Mouse (Mus musculus): ENCODE data around the gene Stk40. TPM values are rescaled to one million over a fixed set of nuclear protein-coding genes. Genes with fewer than 3 reads are reported as not detected.

The Stk40 gene
- polyA plus RNA-seq, 1 experiment, result 57.1 TPM

DNA sequence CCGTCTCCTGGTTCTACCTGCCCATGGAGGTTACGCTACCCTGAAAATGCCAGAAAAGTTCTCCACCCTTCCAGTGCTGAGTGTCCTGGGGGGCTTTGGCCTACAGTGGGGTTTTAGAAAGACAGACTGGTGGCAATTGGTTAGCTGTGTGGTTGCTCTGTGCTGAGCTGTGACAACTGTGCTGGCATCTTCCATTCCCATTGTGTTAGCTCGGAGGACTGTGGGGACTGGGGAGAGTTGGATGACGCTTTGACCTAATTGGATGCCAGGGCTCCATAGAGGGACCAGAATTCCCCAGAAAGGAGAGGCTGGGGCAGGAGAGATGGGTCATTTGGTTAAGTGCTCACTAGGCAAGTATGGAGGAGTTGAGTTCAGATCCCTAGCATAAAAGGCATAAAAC is 30.5 kb downstream of the Stk40 start:
- TF ChIP-seq GATA1 (IDR thresholded peaks at IDR 0.05; ENCODE audit: low read length), result no peak

DNA sequence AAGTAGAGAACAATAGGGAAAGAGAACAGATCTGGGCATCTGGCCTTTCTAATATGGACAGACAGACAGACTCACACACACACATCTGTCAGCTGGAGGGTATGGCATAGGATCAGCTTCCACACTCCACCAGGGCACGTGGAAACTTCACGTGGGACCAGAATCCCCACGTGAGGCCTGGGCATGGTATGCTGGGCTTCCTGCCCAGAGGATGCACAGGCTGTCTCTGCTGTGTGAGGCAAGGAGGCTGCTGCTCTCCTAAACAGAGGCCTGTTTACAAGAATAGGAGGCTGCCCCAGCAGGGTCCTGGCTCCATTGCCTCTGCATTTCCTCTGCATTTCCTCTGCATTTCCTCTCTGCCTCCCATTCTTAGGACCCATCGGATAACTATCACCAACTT is 30.9 kb downstream of the Stk40 start:
- no peak for TF ChIP-seq GATA1 (IDR thresholded peaks at IDR 0.05; ENCODE audit: low read length)

DNA sequence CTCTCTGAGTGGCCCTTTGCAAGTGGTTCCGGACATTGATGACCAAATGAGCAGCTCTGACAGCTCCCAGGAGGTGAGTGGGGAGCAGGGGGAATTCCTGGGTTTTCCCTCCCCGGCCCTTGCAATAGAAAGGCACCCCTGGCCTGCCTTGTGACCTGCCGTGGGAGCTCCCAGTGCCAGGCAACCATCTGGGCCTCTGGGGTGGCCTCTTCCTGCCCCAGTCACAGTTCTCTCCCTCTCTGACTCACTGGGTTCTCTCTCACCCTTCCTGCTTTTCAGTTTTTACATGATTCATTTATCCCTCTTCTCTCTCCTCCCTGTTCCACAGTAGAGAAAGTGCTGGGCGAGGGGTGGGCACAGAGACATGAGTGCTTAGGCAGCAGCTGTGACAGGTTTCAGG is 34.0 kb downstream of the Stk40 start:
- no peak for TF ChIP-seq GATA1 (IDR thresholded peaks at IDR 0.05; ENCODE audit: low read length)

DNA sequence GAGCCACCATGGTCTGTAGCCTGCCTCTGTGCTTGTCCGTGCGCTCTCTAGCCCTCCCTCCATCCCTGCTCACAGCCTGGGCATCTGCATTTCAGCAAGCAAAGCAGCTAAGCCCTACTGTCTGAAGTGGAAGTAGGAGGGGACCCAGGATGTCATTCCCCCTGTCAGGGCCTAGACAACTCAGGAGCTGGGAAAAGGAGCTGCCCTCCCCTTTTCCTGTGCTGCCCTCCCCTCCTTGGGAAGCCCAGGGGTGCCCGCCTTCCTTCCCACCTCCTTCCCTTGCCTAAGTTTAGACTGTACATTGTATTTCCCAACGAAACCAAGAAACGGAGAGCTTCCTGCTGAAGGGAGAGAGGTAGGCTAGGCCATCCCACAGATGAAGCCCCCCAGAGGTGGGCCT is 37.3 kb downstream of the Stk40 start:
- TF ChIP-seq GATA1 (IDR thresholded peaks at IDR 0.05; ENCODE audit: low read length), result no peak

DNA sequence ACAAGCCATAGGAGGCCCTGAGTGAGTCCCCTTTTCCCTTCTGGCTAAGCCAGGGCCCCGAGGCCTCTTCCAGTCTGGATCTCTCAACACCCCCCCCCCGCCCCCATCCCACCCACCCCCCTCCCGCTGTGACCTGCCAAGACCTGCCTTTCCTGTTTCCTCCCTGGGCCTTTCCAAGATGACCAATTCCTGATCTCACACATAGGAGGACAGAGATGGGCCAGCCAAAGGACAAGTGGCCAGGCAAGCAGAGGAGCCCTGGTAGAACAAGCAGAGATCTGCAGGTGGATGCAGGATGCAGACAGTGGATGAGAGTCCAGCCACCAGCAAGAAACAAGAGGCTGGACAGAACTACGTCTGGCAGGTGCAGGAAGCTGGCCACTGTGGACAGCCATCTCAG is 41.6 kb downstream of the Stk40 start:
- TF ChIP-seq GATA1 (IDR thresholded peaks at IDR 0.05; ENCODE audit: low read length), result no peak

DNA sequence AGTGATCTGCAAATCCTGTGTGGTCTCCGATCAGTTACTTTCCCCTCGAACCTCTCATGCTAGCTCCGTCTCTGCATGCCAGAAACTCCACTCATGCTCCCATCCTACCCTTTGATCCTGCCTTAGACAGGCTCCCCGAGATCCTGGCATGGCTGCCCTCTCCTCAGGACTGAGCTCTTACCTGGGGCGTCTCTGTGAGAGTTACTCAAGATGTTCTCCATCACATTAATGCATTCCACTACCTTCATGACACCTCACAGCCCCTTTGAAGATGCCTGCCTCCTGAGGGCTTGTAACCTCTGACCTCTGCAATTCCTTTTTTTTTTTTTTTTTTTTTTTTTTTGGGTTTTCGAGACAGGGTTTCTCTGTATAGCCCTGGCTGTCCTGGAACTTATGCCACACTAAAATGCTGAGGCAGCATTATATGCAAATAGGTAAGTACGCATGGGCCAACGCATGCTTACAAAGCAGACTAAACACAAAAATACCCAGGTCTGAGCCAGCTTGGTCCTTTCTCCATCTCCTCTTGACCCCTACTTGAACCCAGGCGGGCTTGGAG is 43.3 kb downstream of the Stk40 start:
- TF ChIP-seq GATA1 (IDR thresholded peaks at IDR 0.05; ENCODE audit: low read length), result no peak

DNA sequence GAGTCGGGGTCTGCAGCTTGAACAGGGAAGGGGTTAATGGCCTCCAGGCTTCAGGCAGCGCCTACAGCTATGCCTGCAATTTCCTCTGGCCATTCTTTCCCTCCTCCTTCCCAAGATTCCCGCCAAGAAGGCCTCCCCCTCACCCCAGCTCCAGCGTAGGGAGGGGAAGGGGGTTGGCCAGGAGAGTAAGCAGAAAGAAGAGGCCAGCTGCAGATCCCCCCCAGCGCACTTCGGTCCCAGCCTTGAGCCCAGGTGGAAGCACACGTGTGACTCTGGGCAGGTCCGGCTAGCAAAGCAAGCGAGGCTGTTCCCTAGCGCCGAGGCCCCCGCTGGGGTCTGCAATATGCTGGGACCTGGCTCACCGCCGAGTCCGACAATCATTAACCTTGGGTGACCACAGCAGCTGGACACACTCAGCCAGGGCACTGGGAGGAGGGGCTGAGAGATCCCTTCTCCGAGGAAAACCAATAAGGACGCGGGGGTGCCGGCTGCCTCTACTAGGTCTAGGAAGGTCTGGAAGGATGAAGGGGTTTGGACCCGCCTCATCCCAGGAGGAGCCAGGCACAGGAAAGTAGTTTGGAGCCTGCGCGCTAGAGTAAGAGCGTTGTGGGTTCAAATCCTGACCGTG is 43.9 kb downstream of the Stk40 start, which contains the start of gene Eva1b:
Gene Eva1b, plus strand, starts transcription at position 212 of the 628 bp plus-strand sequence.
- no peak for TF ChIP-seq GATA1 (IDR thresholded peaks at IDR 0.05; ENCODE audit: low read length)

DNA sequence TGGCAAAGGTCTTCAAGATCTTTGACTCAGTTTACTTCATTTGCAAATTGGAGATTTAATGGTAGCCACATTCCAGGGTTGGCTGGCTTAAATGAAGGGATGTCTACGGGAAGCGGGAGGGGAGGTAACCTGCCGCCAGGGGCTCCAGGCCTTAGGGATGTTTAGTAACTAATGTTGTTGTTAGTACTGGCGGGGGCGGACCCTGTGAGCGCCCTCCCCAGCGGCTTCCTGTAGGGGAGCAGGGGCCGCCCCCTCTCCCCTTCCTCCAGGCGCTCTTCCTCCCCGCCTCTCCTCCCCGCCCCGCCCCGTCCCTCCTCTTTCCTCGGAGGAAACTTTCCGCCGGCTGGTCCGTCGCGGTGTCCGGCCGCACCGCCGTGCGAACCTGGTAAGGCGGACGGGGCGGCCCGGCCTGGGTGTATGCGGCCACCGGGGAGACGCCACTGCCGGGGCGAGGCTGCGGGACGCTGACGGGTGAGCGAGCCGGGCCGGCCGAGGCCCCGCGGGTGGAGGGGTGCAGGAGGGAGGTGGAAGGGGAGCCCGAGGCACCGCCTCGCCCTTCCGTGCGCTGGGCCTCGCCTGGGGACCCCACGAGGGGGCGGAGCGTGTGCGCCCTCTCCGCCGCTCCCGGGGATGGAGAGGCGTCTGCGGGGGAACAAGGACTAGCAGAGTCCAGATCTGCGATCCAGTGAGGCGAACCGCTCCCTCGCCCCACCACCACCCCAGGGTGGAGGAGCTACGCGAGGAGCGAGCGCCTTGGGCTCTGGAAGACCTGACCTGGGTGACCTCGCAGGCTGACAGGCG is 44.6 kb downstream of the Stk40 start:
- TF ChIP-seq GATA1 (IDR thresholded peaks at IDR 0.05; ENCODE audit: low read length), result no peak

DNA sequence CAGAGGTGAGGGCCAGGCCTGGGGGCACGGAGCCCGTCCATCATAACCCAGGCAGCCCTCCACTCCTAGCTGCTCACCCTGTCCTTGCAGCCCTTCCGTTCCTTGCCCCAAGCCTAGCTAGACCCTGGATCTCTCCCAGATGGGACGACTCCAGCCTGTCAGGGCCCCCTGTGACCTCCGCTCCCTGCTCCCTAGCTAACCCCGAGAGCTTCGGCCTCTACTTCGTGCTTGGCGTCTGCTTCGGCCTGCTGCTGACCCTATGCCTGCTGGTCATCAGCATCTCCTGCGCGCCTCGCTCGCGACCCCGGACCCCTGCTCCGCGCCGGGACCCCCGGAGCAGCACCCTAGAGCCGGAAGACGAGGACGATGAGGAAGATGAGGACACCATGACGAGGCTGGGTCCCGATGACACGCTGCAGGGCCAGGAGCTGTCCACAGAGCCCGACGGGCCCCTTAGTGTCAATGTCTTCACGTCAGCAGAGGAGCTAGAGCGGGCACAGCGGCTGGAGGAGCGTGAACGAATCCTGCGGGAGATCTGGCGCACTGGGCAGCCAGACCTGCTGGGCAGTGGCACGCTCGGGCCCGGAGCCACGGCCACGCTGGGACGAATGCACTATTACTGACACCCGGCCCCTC is 45.4 kb downstream of the Stk40 start:
- no peak for TF ChIP-seq GATA1 (IDR thresholded peaks at IDR 0.05; ENCODE audit: low read length)

DNA sequence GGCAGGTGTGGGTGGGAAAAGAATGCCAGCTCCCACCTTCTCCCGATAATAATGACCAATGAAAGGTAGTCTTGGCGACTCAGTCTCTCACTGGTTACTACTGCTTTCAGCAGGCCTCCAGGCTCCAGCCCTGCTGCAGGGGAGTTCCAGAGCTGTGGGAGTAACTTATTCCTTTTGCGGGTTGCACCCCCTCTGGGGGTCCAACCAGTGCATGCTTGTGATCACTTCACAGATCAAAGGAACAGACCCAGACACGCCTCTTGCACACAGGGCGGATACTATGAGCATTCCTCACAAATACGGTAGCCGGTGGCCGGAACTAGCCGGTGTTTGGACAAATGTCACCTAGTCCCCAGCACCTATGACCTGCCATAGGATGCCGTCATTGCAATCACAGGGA is 46.0 kb downstream of the Stk40 start:
- no peak for TF ChIP-seq GATA1 (IDR thresholded peaks at IDR 0.05; ENCODE audit: low read length)

DNA sequence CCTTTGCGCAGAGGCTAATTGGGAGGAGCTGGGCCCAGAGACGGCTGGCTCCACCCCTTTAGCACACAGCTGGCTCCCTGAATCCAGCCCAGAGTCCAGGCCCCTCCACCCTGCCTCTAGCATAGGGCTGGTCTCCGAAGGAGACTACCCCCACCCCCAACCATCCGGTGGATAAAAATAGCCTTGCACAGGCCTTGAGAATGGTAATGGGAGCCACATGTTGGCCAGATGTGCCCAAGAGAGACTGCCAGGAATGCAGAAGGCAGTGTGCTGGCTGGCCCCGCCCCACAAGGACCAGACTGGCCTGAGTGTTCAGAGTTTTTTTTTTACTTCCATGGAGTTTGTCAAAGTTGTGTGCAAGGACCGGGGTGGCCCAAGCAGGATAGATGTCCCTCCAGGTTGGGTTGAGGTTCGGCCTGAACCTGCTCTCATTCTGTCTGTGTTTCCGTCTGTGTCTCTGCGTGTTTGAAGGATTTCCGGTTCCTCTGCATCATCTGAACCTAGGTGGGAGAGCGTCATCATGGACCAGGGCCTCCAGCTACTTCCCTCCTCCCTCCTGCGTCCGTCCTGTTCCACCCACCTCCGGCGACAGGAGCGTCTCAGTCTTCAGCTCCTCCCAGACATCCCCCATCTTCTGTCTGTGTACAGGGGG is 46.7 kb downstream of the Stk40 start:
- TF ChIP-seq GATA1 (IDR thresholded peaks at IDR 0.05; ENCODE audit: low read length), result no peak

DNA sequence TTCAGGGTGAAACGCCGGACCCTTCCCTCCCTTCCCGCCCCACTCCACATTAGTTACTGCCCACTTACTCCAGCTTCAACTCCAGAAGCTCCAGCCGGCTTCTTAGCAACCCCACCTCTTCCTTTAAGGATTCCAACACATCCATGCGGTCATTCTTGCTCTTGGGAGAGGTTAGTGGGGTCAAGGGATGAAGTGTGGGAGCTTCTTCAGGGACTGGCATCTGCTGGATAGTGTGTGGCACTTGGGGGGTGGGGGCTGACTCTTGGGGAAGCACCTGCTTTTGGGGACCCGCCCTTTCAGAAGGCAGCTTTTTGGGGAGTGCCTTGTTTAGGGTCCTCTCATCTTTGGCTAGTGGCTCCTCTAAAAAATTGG is 47.2 kb downstream of the Stk40 start:
- no peak for TF ChIP-seq GATA1 (IDR thresholded peaks at IDR 0.05; ENCODE audit: low read length)

DNA sequence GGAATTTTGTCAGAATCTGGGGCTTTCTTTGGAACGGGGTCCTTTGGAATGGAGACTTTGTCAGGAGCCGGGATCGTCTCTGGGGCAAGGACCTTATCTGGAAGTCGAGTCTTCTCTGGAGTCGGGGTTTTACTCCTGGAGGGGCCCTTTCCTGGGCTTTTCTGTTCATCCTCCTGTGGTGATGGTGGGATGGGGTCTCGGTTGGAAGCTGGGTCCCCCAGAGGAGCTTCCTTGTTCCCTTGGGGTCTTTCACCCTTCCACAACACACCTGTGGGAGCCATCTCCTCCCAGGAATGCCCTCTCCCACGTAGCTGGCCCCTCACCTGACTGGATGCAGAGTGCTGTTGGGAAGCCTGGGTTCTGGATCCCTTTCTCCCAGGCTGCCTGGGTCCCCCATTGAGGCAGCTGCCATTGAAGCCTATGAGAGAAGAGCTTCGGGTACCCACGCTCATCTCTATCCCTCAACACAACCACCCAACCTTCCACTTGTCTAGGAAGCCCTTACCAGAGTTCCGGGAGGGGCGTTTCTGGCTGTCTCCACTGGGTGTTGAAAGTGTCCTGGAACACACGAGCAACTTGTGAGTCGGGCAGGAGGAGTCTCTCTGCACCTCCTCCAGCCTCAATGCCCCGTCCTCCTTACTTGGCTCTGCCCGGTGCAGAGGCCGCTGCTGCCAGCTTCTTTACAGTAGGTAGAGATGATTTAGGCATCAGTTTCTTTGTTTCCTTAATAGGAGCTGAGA is 48.1 kb downstream of the Stk40 start:
- no peak for TF ChIP-seq GATA1 (IDR thresholded peaks at IDR 0.05; ENCODE audit: low read length)

DNA sequence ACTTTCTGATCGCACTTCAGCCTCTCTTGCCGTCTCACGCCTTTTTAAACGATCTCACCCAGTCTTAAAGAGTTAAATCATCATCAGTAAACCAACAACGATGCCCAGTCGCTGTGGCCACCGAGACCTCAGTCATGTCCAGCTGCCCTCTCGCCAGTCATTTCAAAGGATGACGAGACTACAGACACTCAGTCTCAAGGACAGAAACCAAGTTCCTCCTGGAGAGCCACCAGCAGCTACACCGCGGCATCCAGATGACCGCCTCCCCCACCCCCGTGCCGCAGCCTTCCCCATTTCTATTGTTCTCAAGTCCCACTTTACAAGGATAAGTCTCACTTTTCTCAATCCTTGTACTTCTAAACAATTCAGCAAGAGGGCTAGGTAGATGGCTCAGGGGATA is 49.1 kb downstream of the Stk40 start:
- TF ChIP-seq GATA1 (IDR thresholded peaks at IDR 0.05; ENCODE audit: low read length), result no peak

DNA sequence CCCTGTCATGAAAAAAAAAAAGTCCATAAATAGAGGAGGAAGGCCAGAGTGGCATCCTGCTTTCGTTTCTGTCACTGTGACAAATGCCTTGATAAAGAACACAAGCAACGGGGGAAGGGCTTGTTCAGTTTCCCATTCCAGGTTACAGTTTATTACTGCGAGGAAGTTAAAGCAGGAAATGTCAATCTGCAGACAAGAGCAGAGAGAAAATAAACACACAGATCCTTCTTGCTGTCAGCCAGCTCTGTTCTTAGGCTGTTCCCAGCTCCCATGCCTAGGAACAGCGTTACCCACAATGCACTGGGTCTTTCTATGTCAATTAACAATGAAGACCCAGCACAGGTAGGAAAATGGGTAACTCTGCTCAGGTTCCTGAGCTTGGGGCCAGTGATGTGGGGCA is 51.4 kb downstream of the Stk40 start:
- no peak for TF ChIP-seq GATA1 (IDR thresholded peaks at IDR 0.05; ENCODE audit: low read length)

Data from G1E-ER4 (cell line).